Mouse (Mus musculus): Measurements from ENCODE around the gene Myo5a.

GRCm38 (mm10) chr9:75259656-75260055 lies 188.8 kb downstream of the Myo5a start:
- TF ChIP-seq POLR2A (IDR thresholded peaks at IDR 0.05; ENCODE audit: borderline replicate concordance, insufficient read depth, low read length) (no peak), CTCF (IDR thresholded peaks at IDR 0.05; ENCODE audit: borderline replicate concordance, insufficient read depth, low read depth, low read length) (0 out of 2 replicates have a peak, but pooled peaks have one; percentile 27)

All from cerebellum, adult 2 months (tissue).